Mouse (Mus musculus) left cerebral cortex, adult 11 months (tissue): Measurements from ENCODE around the gene Nop2.
A peak's percentile ranks its signal among the peaks of the same experiment; 100 is the strongest.

Experiments
- DNase-seq: peaks from one replicate; pipeline ENCODE4 v3.0.0; 2022; ENCODE audit warnings: low spot score

Nop2 gene

DNA sequence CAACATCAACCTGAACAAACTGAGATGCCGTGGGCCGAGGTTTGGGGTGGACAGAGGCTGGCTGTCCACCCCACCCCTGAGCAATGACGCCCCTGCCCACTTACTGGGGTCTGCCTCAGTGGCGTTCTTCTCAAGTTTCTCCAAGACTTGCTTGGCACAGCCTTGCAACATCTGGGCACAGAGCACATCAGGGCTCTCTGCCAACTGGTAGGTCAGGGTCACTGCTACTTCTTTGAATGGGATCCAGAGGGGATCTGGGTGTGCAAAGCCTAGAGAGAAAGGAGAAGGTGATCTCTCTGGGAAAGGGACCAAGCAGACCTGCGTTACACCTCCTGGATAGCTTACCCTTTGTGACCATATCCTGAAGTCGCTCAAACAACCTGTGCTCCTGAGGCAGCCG lies 41.5 kb downstream of the Nop2 start:
- DNase-seq, result no peak

DNA sequence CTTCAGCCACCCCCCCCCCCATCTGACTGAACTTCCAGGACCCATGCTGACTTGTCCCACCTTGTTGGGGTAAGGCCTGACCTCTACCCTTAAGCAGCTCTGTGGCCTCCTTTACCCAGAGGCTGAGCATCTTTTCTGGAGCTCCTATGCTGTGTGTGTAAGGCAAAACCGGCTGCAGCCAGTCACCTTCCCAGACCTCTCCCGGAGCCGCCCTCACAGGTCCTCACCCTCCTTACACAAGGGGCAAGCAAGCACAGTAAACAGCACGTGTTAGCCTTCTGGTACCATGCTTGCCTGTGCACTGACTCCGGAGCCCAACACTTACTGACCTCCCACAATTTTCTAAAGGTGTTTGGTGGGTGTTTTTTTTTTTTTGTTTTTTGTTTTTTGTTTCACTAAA lies 43.8 kb downstream of the Nop2 start:
- DNase-seq, result no peak

DNA sequence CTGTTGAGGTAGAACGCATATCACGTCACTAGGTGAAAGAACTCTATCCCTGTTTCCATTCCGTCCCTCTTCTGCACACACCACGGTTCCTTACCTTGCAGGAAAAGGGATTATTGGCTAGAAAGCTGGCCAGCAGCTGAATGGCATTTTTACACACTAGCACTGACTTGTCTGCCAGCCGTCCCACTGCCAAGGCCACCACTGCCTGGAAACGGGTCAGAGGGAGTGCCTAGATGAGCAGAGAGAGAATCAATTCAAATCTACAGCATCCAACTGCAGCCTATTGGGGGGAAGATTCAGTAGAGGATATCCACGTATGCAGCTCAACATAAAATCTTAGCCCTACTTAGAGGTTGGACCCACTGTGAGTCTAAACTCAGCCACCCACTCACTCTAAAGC lies 47.9 kb downstream of the Nop2 start:
- no peak for DNase-seq

DNA sequence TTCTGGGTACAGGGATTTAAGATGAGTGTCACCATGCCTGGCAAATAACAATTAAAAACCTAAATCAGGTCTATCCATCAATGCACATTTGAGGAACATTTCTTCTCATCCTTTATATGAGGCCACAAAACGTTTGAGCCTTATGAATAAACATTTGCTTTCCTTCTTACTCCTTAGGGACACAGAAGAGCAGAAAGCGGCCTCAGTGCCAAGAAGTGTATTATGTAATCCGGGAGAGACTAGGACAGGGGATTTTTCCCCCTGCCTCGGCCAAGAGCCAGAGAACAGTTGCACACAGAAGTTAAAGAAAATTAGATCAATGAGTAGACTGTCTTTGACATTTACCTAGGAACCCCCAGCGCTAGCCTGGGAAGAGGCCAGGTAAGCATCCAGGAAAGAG lies 50.4 kb downstream of the Nop2 start:
- no peak for DNase-seq

DNA sequence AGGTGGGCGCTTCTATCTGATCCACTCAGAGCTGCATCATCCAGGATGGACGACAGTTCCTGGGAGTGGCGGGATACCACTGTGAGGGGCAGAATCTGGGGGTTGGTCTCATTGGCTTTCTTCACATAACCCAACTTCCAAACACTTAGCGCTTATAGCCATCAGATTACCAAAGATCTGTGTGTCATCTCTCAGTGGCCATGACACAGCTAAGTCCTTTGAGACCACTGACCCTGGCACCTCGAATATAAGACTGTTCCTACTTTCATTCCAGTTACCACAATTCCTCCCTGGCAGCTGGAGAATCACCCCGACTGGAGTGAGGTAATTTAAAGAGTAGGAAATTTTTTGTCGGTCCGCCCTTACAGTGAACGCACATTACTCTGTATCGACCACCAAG lies 54.5 kb downstream of the Nop2 start:
- no peak for DNase-seq

DNA sequence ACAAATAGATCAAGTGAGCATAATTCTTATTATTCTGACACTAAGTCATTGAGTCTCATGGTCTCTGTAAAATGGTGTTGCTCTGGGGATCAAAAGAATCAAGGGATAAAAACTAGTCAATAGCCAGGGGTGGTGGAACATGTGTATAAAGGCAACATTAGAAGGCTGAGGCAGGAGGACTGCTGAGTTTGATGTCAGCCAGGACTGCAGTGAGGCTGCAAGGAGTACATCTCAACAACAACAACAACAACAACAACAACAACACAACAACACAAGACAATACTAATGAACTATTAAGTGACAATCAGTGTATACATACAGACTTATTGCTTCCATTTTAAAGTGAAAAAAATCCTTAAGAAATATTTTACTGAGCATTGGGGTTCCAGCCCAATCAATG lies 59.1 kb downstream of the Nop2 start:
- no peak for DNase-seq

DNA sequence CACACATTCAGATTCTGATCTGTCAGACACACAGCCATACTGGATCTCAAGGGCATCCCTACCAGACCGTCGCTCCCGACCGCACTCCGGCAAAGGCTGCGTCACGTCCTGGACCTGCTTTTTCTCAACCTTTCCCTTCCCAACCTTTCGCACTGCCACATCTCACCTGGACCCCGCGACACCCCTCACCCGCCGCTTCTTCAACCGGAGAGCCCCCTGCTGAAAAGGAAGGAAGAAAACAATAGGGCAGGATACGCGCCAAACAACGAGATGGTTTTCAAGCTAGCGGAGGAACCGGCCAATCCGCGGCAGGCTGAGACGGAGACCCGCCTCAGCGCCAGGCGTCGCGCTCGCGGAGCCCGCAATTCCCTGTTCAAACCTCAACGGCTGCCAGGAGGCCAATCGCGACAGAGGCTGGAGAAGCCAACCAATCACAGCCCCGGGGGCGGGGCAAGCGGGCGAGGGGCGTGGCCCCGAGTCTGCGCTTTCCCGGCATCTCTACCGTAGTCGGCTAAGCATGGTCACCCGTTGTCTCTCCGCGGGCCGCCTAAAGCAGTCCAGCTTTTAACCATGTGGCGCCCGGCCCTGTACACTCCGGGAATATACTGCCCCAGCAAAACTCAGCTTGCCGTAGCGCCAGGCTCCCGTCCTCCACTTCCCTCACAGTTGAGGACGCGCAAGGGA lies 59.8 kb downstream of the Nop2 start, which contains the start of the genes Ncapd2 and Mrpl51:
Ncapd2 (minus strand) TSS at position 370 of the 684 bp plus-strand sequence.
Mrpl51 (plus strand) TSS at position 470 of the 684 bp plus-strand sequence.
- peak; percentile 94 for DNase-seq

DNA sequence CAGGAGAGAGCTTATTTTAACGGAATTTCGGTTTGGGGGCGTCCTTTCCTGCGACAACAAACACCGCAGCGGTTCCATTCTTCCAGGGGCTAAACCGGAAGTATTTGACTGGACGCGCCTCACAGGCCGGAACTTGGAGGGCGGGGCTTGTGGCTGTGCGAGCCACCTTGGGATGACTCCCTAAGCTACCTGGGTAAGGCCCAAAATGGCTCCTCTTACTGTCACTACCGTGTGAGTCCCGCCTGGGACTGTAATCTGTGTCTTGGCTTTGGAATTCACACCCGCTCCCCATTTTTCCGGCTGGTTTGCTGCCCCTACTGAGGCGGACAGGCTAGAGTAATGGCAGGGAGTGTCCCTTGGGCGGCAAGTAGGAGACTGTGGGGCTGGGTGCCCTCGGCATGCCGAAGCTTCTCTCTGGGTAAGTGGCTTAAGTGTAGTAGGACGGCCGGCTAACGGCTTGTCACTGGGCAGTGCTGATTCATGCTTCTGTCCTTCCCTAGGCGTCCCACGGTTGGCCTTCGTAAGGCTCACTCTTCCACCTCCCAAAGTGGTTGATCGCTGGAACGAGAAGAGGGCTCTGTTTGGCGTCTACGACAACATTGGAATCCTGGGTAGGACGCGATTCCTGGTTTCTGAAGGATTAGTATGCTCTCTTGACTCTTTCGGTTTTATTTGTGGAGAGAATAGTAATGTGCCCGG lies 60.5 kb downstream of the Nop2 start:
- peak; percentile 83 for DNase-seq

DNA sequence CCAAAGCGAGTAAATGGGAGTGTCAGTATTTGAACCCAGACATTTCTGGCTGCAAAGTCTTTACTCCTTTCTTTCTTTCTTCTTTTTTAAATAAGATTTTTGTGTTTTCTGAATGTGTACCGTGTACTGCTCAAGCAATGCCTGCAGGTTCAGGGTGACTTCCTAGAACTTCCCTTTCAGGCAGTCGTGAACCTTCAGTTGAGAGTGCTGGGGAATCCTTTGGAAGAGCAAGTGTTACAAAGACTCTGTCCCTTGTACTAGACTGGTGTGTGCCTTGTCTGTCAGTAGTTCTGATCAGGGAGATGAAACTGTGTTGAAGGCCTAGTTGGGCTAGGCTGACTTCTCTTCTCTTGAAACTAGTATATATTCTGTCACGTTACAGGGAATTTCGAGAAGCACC lies 61.1 kb downstream of the Nop2 start:
- DNase-seq, result no peak

DNA sequence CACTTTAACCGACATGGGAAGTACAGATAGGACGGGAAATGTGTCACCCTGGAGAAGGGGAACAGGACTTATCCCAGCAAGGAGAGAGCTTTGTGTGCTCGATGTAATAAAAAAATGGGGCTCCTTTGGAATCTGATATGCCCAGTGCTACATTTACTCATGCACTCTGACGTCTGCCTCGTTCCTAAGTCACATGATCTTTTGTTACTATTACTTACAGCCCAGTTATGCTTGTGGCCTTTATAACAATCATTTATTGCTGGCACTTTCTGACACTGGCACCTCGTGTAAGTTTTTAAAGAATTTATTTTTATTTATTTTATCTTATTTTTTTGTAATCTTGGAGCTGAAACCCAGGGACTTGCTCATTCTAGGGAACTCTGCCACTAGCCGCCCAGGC lies 61.7 kb downstream of the Nop2 start:
- no peak for DNase-seq
